Mouse (Mus musculus) left cerebral cortex, postnatal 25 days (tissue): ENCODE measurements around the gene Mmachc. TPM values are rescaled to one million over a fixed set of nuclear protein-coding genes. Genes with fewer than 3 reads are reported as not detected.

ENCODE experiments used
- DNase-seq, 2 experiments: peaks; one replicate each; pipeline ENCODE4 v3.0.0; 2022; ENCODE audit warnings: low spot score in 2 of 2, mixed read lengths in 1 of 2
- intact Hi-C: fragments of 180-260 bp; cut with DNase I; formaldehyde crosslinking; loops from one replicate; pipeline ENCODE4 v1.15.1; 2025
- total RNA-seq, 2 experiments: library from RNA; stranded (reverse); gene quantifications; 2 replicates each; pipeline ENCODE4 v1.2.3; 2021

Gene Mmachc
- total RNA-seq, 2 experiments from 2014 or later = 16.2 to 17.1 TPM

- intact Hi-C loops = no loop called here
- no peak for DNase-seq
Measured at GRCm38 (mm10) chr4:116659474-116659873, 48.7 kb downstream of the Mmachc start.

- intact Hi-C loops = no loop called here
- no peak for DNase-seq
Measured at GRCm38 (mm10) chr4:116657971-116658370, 50.2 kb downstream of the Mmachc start.

- intact Hi-C loops = no loop called here
Measured at GRCm38 (mm10) chr4:116655658-116656057, 52.5 kb downstream of the Mmachc start.

GRCm38 (mm10) chr4:116655100-116655499 is 53.1 kb downstream of the Mmachc start:
- intact Hi-C loops = no loop called here
- no peak for DNase-seq

More at GRCm38 (mm10) chr4:116655658-116656057, 52.5 kb downstream of the Mmachc start:
- DNase-seq = no peak

- intact Hi-C loops = no loop called here
- no peak for DNase-seq
Measured at GRCm38 (mm10) chr4:116653228-116653627, 55.0 kb downstream of the Mmachc start.

Other genes starting within 250 kb of the Mmachc start
- gene Mast2, start 244.2 kb downstream of the Mmachc start, total RNA-seq = 100 to 1,000 TPM; 102 to 104 TPM
- 10 to 100 TPM; 18.9 to 20.1 TPM for gene Ipp, start 200.9 kb downstream of the Mmachc start, total RNA-seq
- 10 to 100 TPM in 1 of 2 experiments, 1 to 10 TPM in 1; 9.8 to 10.6 TPM for gene Tmem69, start 152.5 kb downstream of the Mmachc start, total RNA-seq
- gene Gpbp1l1, start 150.7 kb downstream of the Mmachc start, total RNA-seq = 10 to 100 TPM; 40.8 to 43.6 TPM
- 1 to 10 TPM; 5.0 to 5.5 TPM for gene Ccdc17, start 111.8 kb downstream of the Mmachc start, total RNA-seq
- gene Nasp, start 80.5 kb downstream of the Mmachc start, total RNA-seq = 10 to 100 TPM; 32.3 to 36.8 TPM
- 100 to 1,000 TPM; 396 to 420 TPM for gene Akr1a1, start 56.7 kb downstream of the Mmachc start, total RNA-seq
- gene Prdx1, start 22.9 kb downstream of the Mmachc start, total RNA-seq = 100 to 1,000 TPM; 158 to 160 TPM
- gene Ccdc163, start 103 bp upstream of the Mmachc start, total RNA-seq = 1 to 10 TPM; 4.0 to 6.5 TPM
- 1 to 10 TPM; 4.2 to 5.8 TPM for gene Tesk2, start 12.5 kb upstream of the Mmachc start, total RNA-seq
- 10 to 100 TPM; 12.1 to 14.5 TPM for gene Toe1, start 99.2 kb upstream of the Mmachc start, total RNA-seq
- 1 to 10 TPM; 2.2 to 3.0 TPM for gene Mutyh, start 99.3 kb upstream of the Mmachc start, total RNA-seq
- gene Hpdl, start 113.3 kb upstream of the Mmachc start, total RNA-seq = 1 to 10 TPM; 1.2 to 1.4 TPM
- gene Zswim5, start 169.0 kb upstream of the Mmachc start, total RNA-seq = 10 to 100 TPM; 10.4 to 11.5 TPM